Mouse (Mus musculus) heart, embryonic 16.5 days (tissue): Measurements from ENCODE around the gene Tsc22d1. TPM values are rescaled to one million over a fixed set of nuclear protein-coding genes. Genes with fewer than 3 reads are reported as not detected.

ENCODE experiments used
- ATAC-seq: fragments of 200-750 bp; cut with Nextera tagmentation; replicated peaks from 2 replicates; pipeline ENCODE4 v1.8.0; 2017; ENCODE audit warnings: moderate number of reproducible peaks; ENCODE audit not compliant: insufficient read depth, low FRiP score; ENCODE audit errors: extremely low read depth
- H3K27ac ChIP-seq: fragments of 300-500 bp; sonication (generic); 2 replicates; pipeline ENCODE4 v1.5.1; 2014; ENCODE audit warnings: mild to moderate bottlenecking, low read length, control low read depth, moderate library complexity
- H3K27me3 ChIP-seq: fragments of 300-500 bp; sonication (generic); 2 replicates; pipeline ENCODE4 v1.6.1; 2014; ENCODE audit warnings: low read length, mixed read lengths; ENCODE audit not compliant: control insufficient read depth, insufficient read depth
- H3K36me3 ChIP-seq: fragments of 300-500 bp; sonication (generic); 2 replicates; pipeline ENCODE4 v1.6.1; 2014; ENCODE audit not compliant: control insufficient read depth, insufficient read depth
- H3K4me1 ChIP-seq: fragments of 300-500 bp; sonication (generic); 2 replicates; pipeline ENCODE4 v1.6.1; 2014; ENCODE audit warnings: low read length, mixed read lengths; ENCODE audit not compliant: control insufficient read depth, insufficient read depth
- H3K4me2 ChIP-seq: fragments of 300-500 bp; sonication (generic); 2 replicates; pipeline ENCODE4 v1.6.1; 2014; ENCODE audit warnings: low read depth, mild to moderate bottlenecking, control low read depth, low read length
- H3K4me3 ChIP-seq: fragments of 300-500 bp; sonication (generic); 2 replicates; pipeline ENCODE4 v1.5.1; 2014; ENCODE audit warnings: mild to moderate bottlenecking, control low read depth, low read length
- H3K9ac ChIP-seq: fragments of 300-500 bp; sonication (generic); 2 replicates; pipeline ENCODE4 v1.6.1; 2014; ENCODE audit warnings: low read length, control low read depth
- H3K9me3 ChIP-seq: fragments of 300-500 bp; sonication (generic); replicated peaks from 2 replicates; pipeline ENCODE4 v1.6.1; 2016; ENCODE audit warnings: low read length; ENCODE audit not compliant: control insufficient read depth
- WGBS: fragments of 180-500 bp; shearing (Covaris S2); extraction: QIAGEN DNeasy Blood & Tissue Kit; methylation state at CpG from one replicate; pipeline ENCODE4 v1.1.7; 2014; 5-methylcytosine and 5-hydroxymethylcytosine counted together
- polyA plus RNA-seq: library from polyadenylated mRNA; unstranded; fragments of >200 nt; fragmentation: Nextera tagmentation; extraction: Ambion mirVana; gene quantifications from 2 replicates; pipeline ENCODE4 v1.2.1, GENCODE M21; 2015

Tsc22d1 gene
- polyA plus RNA-seq, 1 experiment from 2014 or later: 367 TPM

- Histone ChIP-seq H3K27ac (no peak overlapping the region), H3K27me3 (no peaks in the 10 kb centered on the region), H3K4me3 (no peak overlapping the region), H3K4me2 (no peak overlapping the region), H3K4me1 (peaks cover 6% of the 10 kb centered on the region), H3K9ac (no peak overlapping the region), H3K36me3 (no peaks in the 10 kb centered on the region), H3K9me3 (no peaks in the 10 kb centered on the region)
- 43% methylated on average over 2 of the region's 2 CpGs for WGBS
- no peak for ATAC-seq
These were observed 126.6 kb downstream of the Tsc22d1 start for GRCm38 (mm10) chr14:76541341-76541740.

GRCm38 (mm10) chr14:76544136-76544535, 129.4 kb downstream of the Tsc22d1 start:
- Histone ChIP-seq H3K27ac (no peak overlapping the region), H3K4me1 (peaks cover 6% of the 10 kb centered on the region), H3K4me3 (no peak overlapping the region), H3K9ac (no peak overlapping the region), H3K9me3 (no peaks in the 10 kb centered on the region), H3K4me2 (no peak overlapping the region), H3K27me3 (no peaks in the 10 kb centered on the region), H3K36me3 (no peaks in the 10 kb centered on the region)
- 75% methylated on average over 6 of the region's 6 CpGs for WGBS
- no peak for ATAC-seq

GRCm38 (mm10) chr14:76555263-76556030, 140.7 kb downstream of the Tsc22d1 start:
- peak overlapping the region; percentile 28 for H3K27ac ChIP-seq
- H3K36me3 ChIP-seq: no peaks in the 10 kb centered on the region
- ATAC-seq: no peak
- no peaks in the 10 kb centered on the region for H3K9me3 ChIP-seq
- H3K4me2 ChIP-seq: peak overlapping the region; percentile 79
- peak overlapping the region; percentile 58 for H3K4me3 ChIP-seq
- no peaks in the 10 kb centered on the region for H3K27me3 ChIP-seq
- peak overlapping the region; percentile 80 for H3K9ac ChIP-seq
- peaks cover 2% of the 10 kb centered on the region; the same call in 1 of the 2 replicates for H3K4me1 ChIP-seq
- 67% methylated on average over 18 of the region's 18 CpGs for WGBS

GRCm38 (mm10) chr14:76556031-76556851, 141.5 kb downstream of the Tsc22d1 start:
- H3K4me3 ChIP-seq: peak overlapping the region; percentile 58
- peak overlapping the region; percentile 80 for H3K9ac ChIP-seq
- H3K4me2 ChIP-seq: peak overlapping the region; percentile 79
- no peaks in the 10 kb centered on the region for H3K9me3 ChIP-seq
- H3K36me3 ChIP-seq: no peaks in the 10 kb centered on the region
- no peaks in the 10 kb centered on the region for H3K27me3 ChIP-seq
- H3K27ac ChIP-seq: peak overlapping the region; percentile 0; the same call in 1 of the 2 replicates
- ATAC-seq: peak; percentile 80
- H3K4me1 ChIP-seq: peaks cover 5% of the 10 kb centered on the region; the same call in 1 of the 2 replicates
- WGBS: under 1% methylated on average over 59 of the region's 67 CpGs

- 12% methylated on average over 17 of the region's 17 CpGs for WGBS
- H3K4me2 ChIP-seq: peak within 1 kb of the TSS; percentile 79
- ATAC-seq: 0 out of 2 replicates have a peak, but pooled peaks have one; percentile 12
- H3K27ac ChIP-seq: peak within 1 kb of the TSS; percentile 0
- H3K9ac ChIP-seq: peak within 1 kb of the TSS; percentile 80
- H3K4me1 ChIP-seq: peaks cover 5% of the 10 kb centered on the region; the same call in 1 of the 2 replicates
- no peaks in the 10 kb centered on the region for H3K27me3 ChIP-seq
- H3K9me3 ChIP-seq: no peaks in the 10 kb centered on the region
- peak within 1 kb of the TSS; percentile 58 for H3K4me3 ChIP-seq
- H3K36me3 ChIP-seq: no peaks in the 10 kb centered on the region
These were observed 142.1 kb downstream of the Tsc22d1 start, which contains the start of gene Serp2 for GRCm38 (mm10) chr14:76556852-76557208. TSS of gene Serp2 (minus strand) at chr14:76556889.

Other genes starting within 250 kb of the Tsc22d1 start
- gene Serp2, start 141.9 kb downstream of the Tsc22d1 start, polyA plus RNA-seq: 5.5 and 6.3 TPM in 2 replicates